Mouse (Mus musculus) heart, embryonic 14.5 days (tissue): Measurements from ENCODE around the gene Zfp513. TPM values are rescaled to one million over a fixed set of nuclear protein-coding genes. Genes with fewer than 3 reads are reported as not detected.

Experiments
- ATAC-seq: fragments of 200-750 bp; cut with Nextera tagmentation; 2 replicates; pipeline ENCODE4 v1.8.0; 2017; ENCODE audit warnings: low read depth, moderate TSS enrichment; ENCODE audit not compliant: insufficient number of reproducible peaks, insufficient read depth, low FRiP score
- H3K27ac ChIP-seq, 2 experiments: fragments of 200-500 bp in 1 of 2; fragments of 300-500 bp in 1 of 2; sonication (generic) in 1 of 2; replicated peaks in 1 of 2; 2 replicates each; pipeline ENCODE4 v1.5.1; 2012 to 2014; ENCODE audit warnings: low read depth in 2 of 2, low read length in 2 of 2, control low read depth in 1 of 2, mild to moderate bottlenecking in 1 of 2, mixed read lengths in 1 of 2; ENCODE audit not compliant: control insufficient read depth in 1 of 2, insufficient read depth in 1 of 2
- H3K27me3 ChIP-seq: fragments of 300-500 bp; sonication (generic); 2 replicates; pipeline ENCODE4 v1.6.1; 2014; ENCODE audit warnings: mild to moderate bottlenecking, low read length, control low read depth; ENCODE audit not compliant: control insufficient read depth, insufficient read depth
- H3K36me3 ChIP-seq: fragments of 300-500 bp; sonication (generic); 2 replicates; pipeline ENCODE4 v1.6.1; 2014; ENCODE audit warnings: mild to moderate bottlenecking, control low read depth, low read length, mixed read lengths; ENCODE audit not compliant: control insufficient read depth, insufficient read depth
- H3K4me1 ChIP-seq, 2 experiments: fragments of 200-500 bp in 1 of 2; fragments of 300-500 bp in 1 of 2; sonication (generic) in 1 of 2; 2 replicates each; pipeline ENCODE4 v1.6.1; 2012 to 2014; ENCODE audit warnings: low read length in 2 of 2, control low read depth in 1 of 2, mixed read lengths in 1 of 2; ENCODE audit not compliant: control insufficient read depth in 2 of 2, insufficient read depth in 2 of 2
- H3K4me2 ChIP-seq: fragments of 300-500 bp; sonication (generic); 2 replicates; pipeline ENCODE4 v1.6.1; 2014; ENCODE audit warnings: mild to moderate bottlenecking, low read length
- H3K4me3 ChIP-seq, 2 experiments: fragments of 200-500 bp in 1 of 2; fragments of 300-500 bp in 1 of 2; sonication (generic) in 1 of 2; 2 replicates each; pipeline ENCODE4 v1.5.1; 2012 to 2014; ENCODE audit warnings: low read length in 2 of 2, mild to moderate bottlenecking in 2 of 2, control low read depth in 1 of 2, low read depth in 1 of 2, moderate library complexity in 1 of 2; ENCODE audit not compliant: control insufficient read depth in 1 of 2, insufficient read depth in 1 of 2
- H3K9ac ChIP-seq: fragments of 300-500 bp; sonication (generic); 2 replicates; pipeline ENCODE4 v1.6.1; 2014; ENCODE audit warnings: mild to moderate bottlenecking, low read length
- H3K9me3 ChIP-seq: fragments of 300-500 bp; sonication (generic); 2 replicates; pipeline ENCODE4 v1.6.1; 2016; ENCODE audit warnings: low read length, control low read depth; ENCODE audit not compliant: control insufficient read depth
- WGBS: fragments of 180-500 bp; shearing (Covaris S2); extraction: QIAGEN DNeasy Blood & Tissue Kit; methylation state at CpG from one replicate; pipeline ENCODE4 v1.1.7; 2014; 5-methylcytosine and 5-hydroxymethylcytosine counted together
- polyA plus RNA-seq: library from polyadenylated mRNA; unstranded; fragments of >200 nt; fragmentation: Nextera tagmentation; extraction: Ambion mirVana; gene quantifications from 2 replicates; pipeline ENCODE4 v1.2.1, GENCODE M21; 2014

Gene Zfp513
- polyA plus RNA-seq, 1 experiment from 2014 or later: 4.3 TPM

GRCm38 (mm10) chr5:31183678-31184077 lies 18.4 kb downstream of the Zfp513 start:
- WGBS: 37% methylated on average over 4 of the region's 4 CpGs
- Histone ChIP-seq H3K4me2 (no peak overlapping the region), H3K9ac (no peak overlapping the region), H3K36me3 (peaks cover 23% of the 10 kb centered on the region), H3K9me3 (no peaks in the 10 kb centered on the region), H3K27me3 (no peaks in the 10 kb centered on the region), H3K4me1 (peaks cover 0 to 7% of the 10 kb centered on the region in 2 experiments; a peak in 2 of 4 replicates), H3K27ac (no peak overlapping the region), H3K4me3 (no peak overlapping the region)
- no peak for ATAC-seq

- Histone ChIP-seq H3K4me2 (0 out of 2 replicates have a peak overlapping the region, but pooled peaks have one; percentile 67), H3K4me1 (peaks cover 0 to 8% of the 10 kb centered on the region in 2 experiments; a peak in 2 of 4 replicates), H3K9me3 (no peaks in the 10 kb centered on the region), H3K9ac (no peak overlapping the region), H3K27ac (no peak overlapping the region; a peak in 1 of 4 replicates), H3K4me3 (peak overlapping the region in 1 of 2 experiments; percentile 82; a peak in 1 of 4 replicates), H3K27me3 (no peaks in the 10 kb centered on the region), H3K36me3 (no peaks in the 10 kb centered on the region)
- ATAC-seq: no peak
- 88% methylated on average over 9 of the region's 9 CpGs for WGBS
These were observed 20.8 kb downstream of the Zfp513 start for GRCm38 (mm10) chr5:31181183-31181770.

- Histone ChIP-seq H3K27ac (peak within 1 kb of the TSS; percentile 93 to 98), H3K4me1 (peaks cover 0 to 8% of the 10 kb centered on the region in 2 experiments; a peak in 2 of 4 replicates), H3K9ac (peak within 1 kb of the TSS; percentile 79), H3K36me3 (no peaks in the 10 kb centered on the region), H3K4me3 (peak within 1 kb of the TSS; percentile 74 to 82), H3K9me3 (no peaks in the 10 kb centered on the region), H3K4me2 (peak within 1 kb of the TSS; percentile 97), H3K27me3 (no peaks in the 10 kb centered on the region)
- ATAC-seq: peak; percentile 98
- WGBS: under 1% methylated on average over 59 of the region's 59 CpGs
These were observed 22.1 kb downstream of the Zfp513 start, which contains the start of the genes Gm29609 and Gtf3c2 for GRCm38 (mm10) chr5:31179766-31180630. Gm29609 (minus strand) TSS chr5:31179911. Gtf3c2 (minus strand) TSS chr5:31180144.

- Histone ChIP-seq H3K27ac (peak overlapping the region; percentile 93 to 98), H3K4me2 (peak overlapping the region; percentile 97), H3K4me1 (peaks cover 0 to 8% of the 10 kb centered on the region in 2 experiments; a peak in 2 of 4 replicates), H3K9me3 (no peaks in the 10 kb centered on the region), H3K9ac (peak overlapping the region; percentile 79), H3K27me3 (no peaks in the 10 kb centered on the region), H3K4me3 (peak overlapping the region; percentile 74 to 82), H3K36me3 (peaks cover 2% of the 10 kb centered on the region)
- WGBS: under 1% methylated on average over 25 of the region's 25 CpGs
- ATAC-seq: peak; percentile 34; the same call in 1 of the 2 replicates
These were observed 22.8 kb downstream of the Zfp513 start for GRCm38 (mm10) chr5:31179301-31179765.

- no peak overlapping the region for H3K9ac ChIP-seq
- no peak overlapping the region for H3K27ac ChIP-seq
- no peaks in the 10 kb centered on the region for H3K9me3 ChIP-seq
- H3K27me3 ChIP-seq: no peaks in the 10 kb centered on the region
- no peak overlapping the region for H3K4me2 ChIP-seq
- WGBS: 62% methylated on average over 4 of the region's 4 CpGs
- no peak overlapping the region for H3K4me3 ChIP-seq
- H3K36me3 ChIP-seq: peaks cover 99% of the 10 kb centered on the region
- ATAC-seq: no peak
- H3K4me1 ChIP-seq: no peaks in the 10 kb centered on the region
These were observed 33.5 kb downstream of the Zfp513 start for GRCm38 (mm10) chr5:31168630-31169029.

- 83% methylated on average over 1 of the region's 1 CpGs for WGBS
- no peak overlapping the region for H3K27ac ChIP-seq
- H3K4me3 ChIP-seq: no peak overlapping the region
- ATAC-seq: no peak
- peaks cover 98% of the 10 kb centered on the region for H3K36me3 ChIP-seq
- no peaks in the 10 kb centered on the region for H3K4me1 ChIP-seq
- H3K9me3 ChIP-seq: no peaks in the 10 kb centered on the region
- H3K27me3 ChIP-seq: no peaks in the 10 kb centered on the region
- no peak overlapping the region for H3K9ac ChIP-seq
- no peak overlapping the region for H3K4me2 ChIP-seq
These were observed 37.2 kb downstream of the Zfp513 start for GRCm38 (mm10) chr5:31164878-31165277.

GRCm38 (mm10) chr5:31162462-31162861 lies 39.6 kb downstream of the Zfp513 start:
- H3K36me3 ChIP-seq: peaks cover 98% of the 10 kb centered on the region
- H3K27ac ChIP-seq: no peak overlapping the region
- no peaks in the 10 kb centered on the region for H3K9me3 ChIP-seq
- no peaks in the 10 kb centered on the region for H3K27me3 ChIP-seq
- no peak overlapping the region for H3K4me2 ChIP-seq
- H3K9ac ChIP-seq: no peak overlapping the region
- no peak for ATAC-seq
- no peaks in the 10 kb centered on the region for H3K4me1 ChIP-seq
- H3K4me3 ChIP-seq: no peak overlapping the region
